Comparison of ENCODE assay signal across 13 mouse cellular contexts in genomic region chr9:72221333-72221732, GRCm38 (mm10). TPM values are rescaled to one million over a fixed set of nuclear protein-coding genes. Genes with fewer than 3 reads are reported as not detected.
DNase-seq lines count a peak whose midpoint lies in the region; ATAC-seq and TF ChIP-seq lines count a peak whose summit lies in the region.
"Had no signal": no experiment of that assay in that cellular context is flagged by ENCODE, and none has a peak within 500 bp of the region (broad histone marks: within the 10 kb centered on the region; RNA-seq: fewer than 3 reads in every experiment).

No protein-coding gene starts in this region.

- DNase-seq in CD4-positive, CD25-positive, alpha-beta regulatory T cell, adult 2 months (ENCODE audit: low read depth, low spot score): peak; percentile 10
- no peak for DNase-seq in left cerebral cortex, adult 2 months (ENCODE audit: extremely low spot score in 1 of 2, low spot score in 2 of 2)
- DNase-seq in left cerebral cortex, postnatal 14 days (ENCODE audit: low spot score in 2 of 2): no peak
- no peak for DNase-seq in Patski (ENCODE audit: low read depth, low spot score)
- peak; percentile 23 for DNase-seq in thymus, postnatal 0 days (ENCODE audit: low spot score)
- DNase-seq in urinary bladder, adult 18-20 months (ENCODE audit: low spot score in 2 of 2): no peak
- no peak for DNase-seq in ovary, adult 18-20 months (ENCODE audit: low spot score)
- DNase-seq: cerebellum, adult 11 months; right cerebral cortex, adult 18-20 months had no signal

- POLR2A ChIA-PET in Patski (lab: Charles Lee): no interaction called here

- H3K27ac ChIP-seq in left cerebral cortex, adult 2 months: no peak overlapping the region
- H3K27ac ChIP-seq: embryonic facial prominence, embryonic 12.5 days; heart, embryonic 13.5 days; limb, embryonic 13.5 days had no signal

- H3K27me3 ChIP-seq in Patski: no peaks in the 10 kb centered on the region
- H3K27me3 ChIP-seq: embryonic facial prominence, embryonic 12.5 days; heart, embryonic 13.5 days; limb, embryonic 13.5 days had no signal

- no peak overlapping the region for H3K4me3 ChIP-seq in left cerebral cortex, adult 2 months
- H3K4me3 ChIP-seq: embryonic facial prominence, embryonic 12.5 days; heart, embryonic 13.5 days; limb, embryonic 13.5 days had no signal

- TF ChIP-seq CTCF in left cerebral cortex, adult 2 months (IDR thresholded peaks at IDR 0.05): peak; percentile 2
- TF ChIP-seq CTCF in Patski (IDR thresholded peaks at IDR 0.05): peak; percentile 49

- no peak for ATAC-seq in CD4-positive, CD25-positive, alpha-beta regulatory T cell, adult 4 months
- ATAC-seq in Patski: no peak

- in situ Hi-C loops in Patski (cut with MboI; ENCODE audit: low pct_unique_long_range_greater_than_20kb): no loop called here

- CTCF ChIA-PET in Patski (lab: Charles Lee): interaction anchor here (1.0 kb wide), 1 partner anchor 22 kb away, joined by 3 read pairs; no protein-coding TSS in a partner anchor

- intact Hi-C loops in left cerebral cortex, adult 2 months (cut with DNase I): no loop called here
- intact Hi-C loops in left cerebral cortex, postnatal 14 days (cut with DNase I): no loop called here

RNA-seq across cellular contexts. Expression of gene Zfp280d, which starts 53.3 kb away (rescaled TPM):
- polyA plus RNA-seq in CD4-positive, CD25-positive, alpha-beta regulatory T cell, adult 4 months (2017; shearing (Covaris generic)): 10 to 100 TPM; 57.0 to 63.1 TPM
- 10 to 100 TPM; 49.0 to 61.4 TPM for total RNA-seq in left cerebral cortex, adult 2 months (2021)
- total RNA-seq in left cerebral cortex, postnatal 14 days (2021): 10 to 100 TPM; 47.1 to 50.0 TPM
- polyA plus RNA-seq in Patski (2021): 22.9 TPM
- polyA plus RNA-seq in thymus, postnatal 0 days (2015; fragmentation: Nextera tagmentation; extraction: Ambion mirVana): 56.6 and 73.3 TPM in 2 replicates

Comparison
In these comparisons a context has a peak if more than half of its experiments do, and no peak if none do; other contexts are left out.
1. DNase-seq: peak in CD4-positive, CD25-positive, alpha-beta regulatory T cell, adult 2 months (single experiment) and thymus, postnatal 0 days (single experiment); none in left cerebral cortex, adult 2 months (0 of 2), left cerebral cortex, postnatal 14 days (0 of 2), Patski (single experiment), urinary bladder, adult 18-20 months (0 of 2) and ovary, adult 18-20 months (single experiment).